Mouse (Mus musculus) heart, postnatal 25 days (tissue): ENCODE measurements at regions not wholly inside any gene's neighbourhood (a gene's known extent, or its start where the extent isn't known, plus 50 kb on each side); places are given as distances from the start of the nearest gene placed in this dataset.
"Not testable (repeated sequence)": the region's sequence is repeated elsewhere in the genome, so short reads cannot be mapped to it uniquely, and the experiment has no call there.

Source experiments
- DNase-seq: peaks from one replicate; pipeline ENCODE4 v3.0.0; 2022; ENCODE audit warnings: low spot score
- intact Hi-C: fragments of 180-260 bp; cut with DNase I; formaldehyde crosslinking; loops from one replicate; pipeline ENCODE4 v1.15.1; 2025

- intact Hi-C loops, DNase-seq: not testable (repeated sequence)
Measured at GRCm38 (mm10) chr12:80055894-80056293, 56.9 kb downstream of the Zfp36l1 start.

DNA sequence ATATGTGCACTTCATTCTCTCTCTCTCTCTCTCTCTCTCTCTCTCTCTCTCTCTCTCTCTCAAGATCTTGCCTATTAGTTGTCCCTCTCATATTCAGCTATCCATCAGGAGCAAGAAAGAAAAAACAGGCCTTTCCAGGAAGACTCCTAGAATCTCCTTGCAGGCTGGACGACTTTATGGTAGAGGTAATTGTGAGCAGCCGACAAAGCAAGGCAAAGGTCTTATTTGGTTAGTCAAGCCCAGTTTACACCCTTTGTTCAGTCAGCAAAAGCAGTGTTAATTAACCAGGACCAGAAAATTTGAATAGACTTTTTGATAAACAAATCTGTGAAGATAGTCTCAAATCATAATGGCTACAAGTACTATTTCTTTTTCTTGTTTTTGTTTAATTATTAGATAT is 57.4 kb downstream of the Zfp36l1 start:
- intact Hi-C loops = no loop called here

DNA sequence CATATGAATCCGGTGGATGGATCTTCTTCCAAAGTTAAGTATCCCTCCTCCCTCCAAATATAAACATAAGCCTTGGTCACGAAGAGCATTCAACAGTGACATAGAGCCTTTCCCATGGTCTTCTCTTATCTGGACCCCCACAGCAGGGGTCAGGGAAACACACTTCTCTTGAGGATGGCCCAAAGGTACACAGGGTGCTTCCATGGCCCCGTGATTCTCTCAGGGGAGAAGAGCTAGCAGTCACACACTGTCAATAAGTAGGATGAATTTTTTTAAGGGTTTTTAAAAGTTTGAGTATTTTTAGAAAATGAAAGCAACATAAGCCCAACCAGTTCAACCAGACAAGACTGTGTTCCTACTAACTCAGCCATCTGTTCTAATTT is 58.2 kb downstream of the Zfp36l1 start:
- no peak for DNase-seq
- intact Hi-C loops = no loop called here

More for the DNA sequence above, 57.4 kb downstream of the Zfp36l1 start:
- DNase-seq = no peak

- intact Hi-C loops = no loop called here
- no peak for DNase-seq
Measured at GRCm38 (mm10) chr12:80053902-80054654, 58.7 kb downstream of the Zfp36l1 start.

DNA sequence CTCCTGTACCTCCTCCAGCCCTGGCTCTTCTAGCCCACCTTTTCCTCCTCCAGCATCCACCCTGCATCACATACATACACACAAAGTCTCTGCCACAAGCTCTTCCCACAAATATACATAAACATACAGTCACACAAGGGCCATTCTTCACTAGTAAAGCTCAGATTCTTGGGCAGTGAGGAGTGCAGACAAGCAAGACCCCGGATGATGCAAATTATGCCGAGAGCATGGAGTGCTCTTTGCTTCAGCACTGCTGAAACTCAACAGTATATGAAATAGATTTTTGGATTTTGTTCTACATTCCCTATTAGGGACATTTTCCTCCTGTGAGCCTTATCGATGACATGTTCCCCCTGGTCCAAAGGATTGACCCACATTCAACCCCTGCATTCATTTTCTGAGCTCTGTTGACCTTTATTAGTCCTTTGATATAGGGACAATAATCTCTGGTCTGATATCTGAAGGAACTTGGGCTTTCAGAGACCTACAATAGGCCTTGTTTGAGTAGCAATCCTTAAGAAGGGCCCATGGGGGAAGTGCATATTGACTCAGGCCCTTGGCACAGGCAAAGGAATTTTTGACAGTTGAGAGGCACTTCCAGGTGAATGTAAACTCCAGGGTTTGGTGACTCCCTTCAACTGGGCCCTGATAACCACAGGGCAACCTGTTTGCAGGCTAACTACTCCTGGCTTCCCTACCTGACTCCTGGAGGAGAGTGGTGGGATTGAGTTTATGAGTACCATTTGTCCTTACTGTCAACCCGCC is 64.4 kb downstream of the Zfp36l1 start:
- intact Hi-C loops = no loop called here
- no peak for DNase-seq

DNA sequence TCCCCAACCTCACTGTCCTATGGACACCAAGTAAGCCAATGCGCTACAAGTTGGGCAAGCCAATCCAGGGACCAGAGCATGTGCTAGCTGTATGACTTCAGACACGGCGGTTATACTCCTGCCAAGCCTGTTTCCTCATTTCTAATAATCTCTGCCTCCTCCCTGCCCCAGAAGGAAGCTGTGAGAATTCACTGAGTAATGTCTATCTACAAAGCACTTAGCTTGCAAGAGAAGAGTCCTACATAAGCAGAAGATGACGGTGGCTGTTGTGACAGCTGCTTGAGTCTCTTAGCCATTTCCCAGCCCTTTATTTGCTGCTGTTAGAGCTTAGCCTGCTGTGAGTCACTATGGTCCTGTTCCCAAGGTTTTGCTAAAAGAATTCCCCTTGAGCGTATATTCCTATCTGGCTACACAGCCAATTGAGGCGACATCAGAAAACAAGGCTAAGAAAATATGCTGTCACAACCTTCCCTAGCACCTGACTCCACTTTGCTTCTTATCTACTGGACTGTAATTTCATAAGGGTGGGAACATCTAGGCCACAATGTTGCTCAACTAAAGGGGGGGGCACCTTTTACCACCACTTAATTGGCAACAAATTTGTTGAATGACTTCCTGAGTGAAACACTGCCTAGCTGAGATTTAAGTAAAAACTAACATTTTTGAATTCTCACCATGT is 66.0 kb downstream of the Zfp36l1 start:
- peak; percentile 35 for DNase-seq
- intact Hi-C loops = no loop called here

DNA sequence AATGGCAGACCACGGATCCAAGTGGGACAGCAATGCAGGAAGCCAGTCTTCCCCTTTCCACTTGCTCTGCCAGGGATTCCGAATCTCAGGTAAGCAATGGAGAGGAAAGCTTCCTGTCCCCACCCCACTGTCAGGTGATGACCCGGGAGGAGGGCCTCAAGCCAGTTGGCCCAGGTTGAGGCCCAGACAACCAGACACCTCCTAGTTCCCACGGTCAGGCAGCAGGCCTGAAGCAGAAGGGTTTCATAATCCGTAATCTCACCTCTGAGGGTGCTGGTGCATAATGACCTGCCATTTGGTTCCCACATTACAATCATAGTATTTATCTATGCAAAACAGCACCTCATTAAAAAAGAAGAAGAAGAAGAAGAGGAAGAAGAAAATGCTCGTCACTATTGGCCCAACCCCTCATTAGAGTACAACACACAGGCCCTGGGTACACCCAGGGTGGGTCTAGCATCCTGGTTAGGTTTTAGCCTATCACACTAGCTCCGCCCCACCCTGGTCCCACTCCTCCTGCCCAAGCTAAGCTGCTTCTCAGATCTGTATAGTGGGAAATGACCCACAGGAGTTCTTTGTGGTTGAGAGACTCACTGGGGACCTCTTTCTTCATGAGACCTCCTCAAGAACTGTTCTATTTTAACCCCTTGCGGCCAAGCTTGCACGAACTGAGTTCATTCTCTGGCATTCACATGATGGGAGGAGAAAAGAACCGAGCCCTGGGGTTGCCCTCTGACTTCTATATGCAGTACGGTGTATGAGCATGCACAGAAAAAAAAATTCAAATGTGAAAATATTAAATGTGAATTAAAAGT is 71.1 kb downstream of the Zfp36l1 start:
- intact Hi-C loops = no loop called here
- no peak for DNase-seq

DNA sequence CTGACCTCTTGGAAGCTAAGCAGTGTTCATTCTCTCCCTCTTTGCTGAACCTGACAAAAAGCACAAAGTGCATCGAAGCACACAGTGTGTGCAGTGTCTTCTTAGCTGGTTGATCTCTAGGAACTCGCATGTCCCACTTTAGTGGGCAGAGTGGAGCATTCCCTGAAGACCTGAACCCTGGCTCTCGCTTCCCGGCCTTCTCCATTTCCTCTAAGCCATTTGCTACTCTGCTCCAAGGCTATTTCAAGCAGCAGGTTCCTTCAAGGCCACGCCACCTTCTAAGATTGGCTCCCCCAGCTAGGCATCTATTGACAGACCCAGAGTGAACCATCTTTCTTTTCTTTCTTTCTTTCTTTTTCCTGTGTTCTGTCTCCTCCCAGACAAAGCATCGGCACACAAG is 71.8 kb downstream of the Zfp36l1 start:
- intact Hi-C loops = no loop called here
- no peak for DNase-seq

GRCm38 (mm10) chr12:80040233-80040632 is 72.6 kb downstream of the Zfp36l1 start:
- intact Hi-C loops = no loop called here
- DNase-seq = no peak

DNA sequence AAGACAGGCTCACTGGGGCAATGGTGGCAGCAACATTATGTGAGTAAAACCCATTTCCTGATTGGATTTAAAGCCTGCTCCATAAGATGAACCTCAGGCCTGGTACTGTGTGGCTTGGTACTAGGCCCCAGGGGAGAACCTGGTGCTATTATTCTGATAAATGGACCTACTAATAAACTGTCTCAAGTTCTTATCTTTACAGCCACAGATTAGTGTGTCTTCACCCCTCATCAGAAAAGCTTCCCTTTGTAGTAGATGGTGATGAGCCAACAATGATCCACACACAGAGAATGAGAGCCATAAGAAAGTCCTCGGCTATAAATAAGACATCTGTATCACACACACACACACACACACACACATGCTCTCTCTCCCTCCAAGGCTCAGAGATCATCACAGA is 73.7 kb downstream of the Zfp36l1 start:
- no peak for DNase-seq
- intact Hi-C loops = no loop called here

DNA sequence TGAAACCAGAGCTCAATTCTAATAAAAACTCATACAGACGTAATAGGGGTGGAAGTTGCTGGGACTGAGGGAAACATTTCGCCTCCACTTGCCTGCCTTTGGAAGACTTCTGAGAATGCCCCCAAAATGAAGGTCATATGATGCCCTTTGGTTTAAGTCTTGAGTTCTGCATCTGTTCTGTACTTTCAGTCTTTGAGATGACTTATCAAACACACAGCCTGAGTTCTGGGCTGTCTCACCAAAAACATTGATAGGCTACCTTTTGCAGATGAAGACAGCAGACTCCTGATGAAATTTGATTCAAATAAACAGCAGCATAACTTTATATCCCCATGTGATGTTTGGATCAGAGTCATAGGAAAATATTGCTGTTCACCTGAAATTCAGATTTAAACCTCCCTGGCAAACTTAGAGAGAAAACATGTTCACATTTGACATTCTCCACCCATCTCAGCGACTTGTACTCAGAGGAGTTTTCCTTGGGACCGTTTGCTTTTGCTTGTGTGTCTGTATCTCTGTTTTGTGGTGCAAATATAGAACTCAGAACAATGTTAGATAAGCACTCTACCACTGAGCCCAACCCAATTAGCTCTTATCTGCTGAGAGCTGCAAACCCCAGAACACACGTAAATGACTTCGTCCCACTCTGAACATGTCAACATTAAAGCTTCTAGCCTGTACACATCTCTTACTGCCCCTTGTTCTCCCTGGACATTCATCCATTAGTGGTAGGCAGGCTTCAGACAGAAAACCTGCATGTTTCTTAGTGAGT is 77.1 kb downstream of the Zfp36l1 start:
- no peak for DNase-seq
- intact Hi-C loops = loop anchor here (2.0 kb wide), 1 partner anchor 17 kb away; no protein-coding TSS in a partner anchor

- intact Hi-C loops = loop anchor here (2.0 kb wide), 1 partner anchor 16 kb away; no protein-coding TSS in a partner anchor
- no peak for DNase-seq
Measured at GRCm38 (mm10) chr12:80034963-80035411, 77.8 kb downstream of the Zfp36l1 start.

- intact Hi-C loops = loop anchor here (2.0 kb wide), 1 partner anchor 15 kb away; no protein-coding TSS in a partner anchor
- DNase-seq = no peak
Measured at GRCm38 (mm10) chr12:80034100-80034499, 78.7 kb downstream of the Zfp36l1 start.

DNA sequence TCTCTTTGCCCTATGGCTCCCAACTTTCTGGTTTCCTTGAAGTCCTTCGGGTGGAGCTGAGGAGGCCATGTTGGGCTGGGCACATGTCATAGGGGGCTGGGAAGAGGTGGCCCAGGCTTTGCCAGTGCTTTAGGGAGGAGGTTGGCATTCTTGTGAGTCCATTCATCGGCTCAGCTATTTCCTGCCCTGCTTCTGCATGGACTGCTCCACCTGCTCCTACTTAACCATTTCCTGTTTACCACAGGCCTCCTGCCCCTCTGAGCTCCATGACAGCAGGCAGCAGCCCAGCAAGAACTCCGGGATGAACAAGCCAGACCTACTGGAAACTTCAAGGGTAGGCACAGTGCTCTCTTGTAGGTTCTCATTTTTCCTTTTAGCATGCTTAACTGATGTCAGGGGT is 80.3 kb downstream of the Zfp36l1 start:
- intact Hi-C loops = no loop called here
- no peak for DNase-seq

DNA sequence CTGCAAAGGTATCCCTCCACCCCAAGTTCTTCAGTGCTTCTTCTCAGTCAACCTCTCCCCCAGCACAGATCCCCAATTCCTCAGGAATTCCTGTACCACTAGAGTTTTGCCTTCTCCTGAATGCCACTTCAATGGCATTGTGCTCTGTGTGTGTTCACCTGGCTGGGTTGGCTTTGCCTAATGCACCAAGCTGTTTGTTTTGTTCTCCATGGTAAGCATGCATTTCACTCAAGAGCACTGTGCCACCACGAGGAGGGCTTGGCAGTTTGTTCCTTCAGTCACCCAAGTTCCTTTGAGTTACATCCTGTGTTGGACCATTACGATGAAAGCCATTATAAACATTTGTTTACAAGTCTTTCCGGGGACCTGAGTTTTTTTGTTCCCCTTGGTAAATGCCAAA is 84.5 kb downstream of the Zfp36l1 start:
- DNase-seq = no peak
- intact Hi-C loops = no loop called here

GRCm38 (mm10) chr12:80023107-80024078 is 89.4 kb downstream of the Zfp36l1 start:
- no peak for DNase-seq
- intact Hi-C loops = no loop called here

- DNase-seq = no peak
- intact Hi-C loops = no loop called here
Measured at GRCm38 (mm10) chr12:80022181-80023106, 90.4 kb downstream of the Zfp36l1 start.
